Mouse (Mus musculus) monocyte, adult 5-6 weeks (primary cell): ENCODE results near the gene 1700013H16Rik. TPM values are rescaled to one million over a fixed set of nuclear protein-coding genes. Genes with fewer than 3 reads are reported as not detected.
"Not testable (repeated sequence)": the region's sequence is repeated elsewhere in the genome, so short reads cannot be mapped to it uniquely, and the experiment has no call there.

Source experiments
- ATAC-seq: fragments of 153-309, 156-312 bp; replicated peaks from 2 replicates; pipeline ENCODE4 v1.8.0; 2017; ENCODE audit warnings: mild to moderate bottlenecking; ENCODE audit not compliant: low TSS enrichment, insufficient number of reproducible peaks, severe bottlenecking, poor library complexity, low FRiP score
- total RNA-seq: library from RNA; stranded (forward); fragments of 200-1000, 200-491, 200-594 nt; gene quantifications from 3 replicates; pipeline ENCODE4 v1.2.3, GENCODE M21; 2017

1700013H16Rik gene
- total RNA-seq: not detected in 3 replicates

DNA sequence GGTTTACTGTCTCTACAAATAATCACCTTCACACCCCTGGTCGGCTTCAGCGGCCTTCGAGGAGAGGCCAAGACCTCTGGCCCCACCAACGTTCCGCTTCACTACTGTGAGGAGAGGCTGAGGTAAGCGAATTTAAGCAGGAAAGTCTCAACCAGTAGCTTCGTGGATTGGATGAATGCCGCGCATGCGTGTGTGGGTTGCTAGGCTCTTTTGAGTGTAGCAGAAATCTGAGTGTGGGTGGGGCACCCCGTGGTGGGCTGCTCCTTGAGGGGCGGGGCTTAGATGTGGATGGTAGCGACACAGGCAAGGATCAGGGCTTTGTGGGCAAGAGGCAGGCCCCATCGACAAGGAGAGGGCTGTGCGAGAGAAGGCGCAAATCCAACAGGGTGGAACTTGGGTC, at the start of gene 1700013H16Rik:
Gene 1700013H16Rik (minus strand): TSS at position 96 of the 400 bp plus-strand sequence.
- no peak for ATAC-seq

DNA sequence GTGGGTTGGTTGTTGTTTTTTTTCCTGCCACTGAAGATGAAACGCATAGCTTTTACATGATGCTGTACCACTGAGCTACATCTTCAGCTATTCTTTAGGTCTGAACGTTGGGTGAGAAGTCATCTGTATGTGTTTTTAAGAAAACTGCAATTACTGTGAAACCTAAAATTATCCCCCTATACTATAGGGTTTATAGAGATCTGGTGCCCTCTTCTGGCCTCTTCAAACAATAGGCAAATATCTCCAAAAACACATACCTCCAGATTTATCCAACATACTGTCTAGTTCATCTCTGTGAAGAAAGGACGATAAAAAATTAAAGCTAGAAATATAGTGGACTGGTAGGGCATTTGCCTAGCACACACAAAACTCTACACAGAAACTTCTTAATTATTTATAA, 41.4 kb upstream of the 1700013H16Rik start:
- ATAC-seq: no peak

DNA sequence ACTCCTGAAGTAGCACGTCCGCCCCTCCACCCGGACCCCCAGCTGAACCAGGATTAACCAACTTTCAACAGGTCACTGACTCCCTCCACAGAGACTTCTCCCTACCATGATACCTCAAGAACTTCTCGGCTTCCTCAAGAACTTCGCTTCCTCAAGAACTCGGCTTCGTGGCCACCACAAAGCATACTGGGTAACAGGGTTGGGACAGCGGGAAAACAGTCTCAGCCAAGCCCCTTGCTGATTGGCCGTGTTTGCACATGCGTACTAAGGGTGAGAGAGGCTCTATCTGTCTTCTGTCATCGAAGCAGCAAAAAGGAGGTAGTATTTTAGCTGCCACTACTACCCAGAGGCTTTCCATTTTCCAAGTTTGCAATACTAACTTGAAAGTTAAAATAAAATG, 39.9 kb upstream of the 1700013H16Rik start, which contains the start of gene Xlr:
Gene Xlr (minus strand): TSS at position 188 of the 400 bp plus-strand sequence.
- not testable (repeated sequence) for ATAC-seq

DNA sequence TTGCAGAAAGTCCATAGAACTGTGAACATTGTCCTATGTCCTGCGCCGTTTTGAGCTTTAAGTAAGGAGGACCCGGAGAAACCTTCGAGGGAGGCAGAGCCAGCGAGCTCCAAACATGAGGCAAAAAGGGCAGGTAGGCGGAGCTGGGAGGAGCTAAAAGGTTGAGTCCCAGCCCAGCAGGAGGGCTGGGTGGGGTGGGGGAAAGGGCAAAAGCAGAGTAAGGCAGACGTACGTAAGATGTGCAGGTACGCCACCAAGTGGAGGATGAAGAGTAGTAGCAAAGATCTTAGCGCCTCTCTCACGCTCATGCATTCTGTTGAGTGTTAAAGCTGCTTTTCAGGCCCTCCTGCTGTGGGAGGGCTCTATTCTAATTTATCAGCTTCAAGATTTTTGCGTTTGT, 18.6 kb upstream of the 1700013H16Rik start, which contains the start of gene Zfp36l3:
Gene Zfp36l3 (minus strand): TSS at position 119 of the 400 bp plus-strand sequence.
- ATAC-seq: no peak

DNA sequence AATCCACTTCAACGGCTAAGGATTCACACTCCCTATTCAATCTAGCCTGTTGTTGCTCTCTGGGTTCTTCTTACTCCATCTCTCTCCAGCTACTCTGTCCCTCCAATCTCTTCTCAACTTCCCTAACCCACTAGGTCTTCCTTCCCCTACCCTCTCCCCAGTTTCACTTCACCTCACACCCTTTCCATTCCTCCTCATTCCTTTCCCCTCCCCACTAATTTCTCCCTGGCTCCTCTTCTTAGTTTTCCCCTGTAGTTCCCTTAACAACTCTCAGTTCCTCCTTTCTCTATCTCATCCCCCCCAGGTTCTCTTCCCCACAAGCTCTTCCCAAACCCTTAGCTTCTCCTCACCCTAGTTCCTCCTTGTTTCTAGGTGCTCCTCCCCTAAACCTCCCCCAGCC, 4.8 kb downstream of the 1700013H16Rik start:
- ATAC-seq: no peak

DNA sequence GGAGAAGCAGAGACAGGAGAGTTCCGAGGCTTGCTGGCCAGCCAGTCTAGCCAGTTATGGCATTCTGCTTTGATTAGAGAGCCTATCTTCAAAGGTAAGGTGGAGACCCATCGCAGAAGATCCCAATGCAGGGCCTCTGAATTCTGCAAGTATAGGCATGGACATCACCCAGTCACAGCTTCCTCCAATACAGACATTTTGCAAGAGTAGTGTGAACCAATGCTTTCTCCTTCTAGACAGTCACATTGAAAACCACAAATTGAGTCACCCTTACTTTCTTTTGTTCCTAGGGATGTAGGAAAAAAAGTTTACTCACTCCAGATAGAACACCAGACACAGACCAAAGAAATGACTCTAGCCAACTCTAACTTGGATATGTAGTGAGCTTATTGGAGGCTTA, 28.7 kb downstream of the 1700013H16Rik start:
- ATAC-seq: no peak

DNA sequence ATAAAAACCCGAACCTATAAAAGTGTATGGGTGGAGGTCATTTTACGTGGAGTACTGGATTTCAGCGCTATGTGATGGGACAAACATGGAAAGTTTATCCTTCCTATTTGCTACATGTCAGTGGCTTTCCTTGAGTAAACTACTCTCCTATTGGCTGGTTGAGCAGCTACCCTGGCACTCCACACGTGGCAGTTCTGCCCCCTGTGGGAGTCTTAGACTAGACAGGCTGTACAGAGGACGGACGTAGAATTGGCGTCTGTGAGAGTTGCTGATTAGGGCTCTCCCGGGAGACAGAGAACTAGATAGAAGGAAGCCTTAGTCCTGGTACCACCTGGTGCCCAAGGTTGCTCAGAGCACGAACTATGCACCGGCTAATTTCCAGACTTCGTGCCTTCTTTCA, 33.0 kb downstream of the 1700013H16Rik start, which contains the start of gene 4930502E18Rik:
Gene 4930502E18Rik (plus strand): TSS at position 231 of the 400 bp plus-strand sequence.
- ATAC-seq: no peak

DNA sequence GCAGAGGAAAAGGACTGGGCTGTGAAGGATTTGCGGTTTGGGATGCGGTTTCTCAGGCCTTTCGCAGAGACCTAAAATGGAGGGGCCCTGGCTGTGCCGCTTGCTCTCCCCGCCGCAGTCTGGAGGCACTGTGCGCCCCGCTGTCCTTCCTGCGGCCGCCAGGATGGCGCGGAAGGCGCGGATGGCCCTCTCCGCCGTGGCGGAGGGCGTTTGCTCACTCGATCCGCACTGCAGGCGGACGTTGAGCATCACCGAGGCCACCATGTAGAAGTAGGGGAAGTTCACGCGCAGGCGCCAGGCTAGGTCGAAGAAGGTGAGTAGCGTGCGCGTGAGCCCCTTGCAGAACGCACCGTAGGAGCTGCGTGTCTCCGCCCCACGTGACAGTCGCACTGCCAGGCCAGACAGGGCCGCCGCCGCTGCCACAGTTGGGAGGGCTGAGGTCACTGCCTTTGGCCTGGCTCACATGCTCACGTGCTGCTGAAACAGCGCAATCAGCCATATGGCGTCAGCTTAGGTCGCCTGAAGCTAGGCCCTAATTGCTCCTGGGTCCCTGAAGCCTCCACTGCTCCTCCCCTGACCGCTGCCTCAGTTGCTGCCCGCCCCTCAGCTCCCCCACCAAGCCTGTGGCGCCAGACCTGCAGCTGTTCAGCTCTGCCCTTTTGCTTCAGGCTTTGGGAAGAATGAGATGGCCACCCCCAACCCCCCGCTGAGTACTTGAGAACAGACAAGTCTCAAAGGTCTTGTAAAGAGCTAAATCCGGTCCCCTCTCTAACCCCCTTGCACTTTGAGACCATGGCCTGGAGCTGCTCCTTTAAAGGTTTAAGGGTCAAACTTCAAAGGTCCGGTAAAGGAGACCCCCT, 41.1 kb downstream of the 1700013H16Rik start:
- ATAC-seq: no peak

DNA sequence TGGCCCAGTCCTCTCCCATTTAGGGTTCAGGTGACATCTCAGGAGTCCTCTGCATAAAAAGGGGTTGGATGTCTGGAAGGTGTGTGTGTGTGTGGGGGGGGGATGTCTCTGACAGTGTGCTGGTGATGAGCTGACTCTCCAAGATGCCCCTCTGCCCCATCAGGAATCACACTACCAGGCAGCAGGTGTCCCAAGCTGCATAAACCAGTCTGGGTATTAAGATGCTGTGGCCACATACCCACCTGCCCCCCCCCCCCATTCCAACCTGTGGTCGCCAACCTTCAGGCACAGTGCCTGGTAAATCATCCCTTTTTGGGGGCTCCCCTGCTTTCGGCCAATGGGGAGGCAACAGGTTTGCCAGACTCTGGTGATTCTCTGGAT, 41.7 kb downstream of the 1700013H16Rik start:
- ATAC-seq: no peak

DNA sequence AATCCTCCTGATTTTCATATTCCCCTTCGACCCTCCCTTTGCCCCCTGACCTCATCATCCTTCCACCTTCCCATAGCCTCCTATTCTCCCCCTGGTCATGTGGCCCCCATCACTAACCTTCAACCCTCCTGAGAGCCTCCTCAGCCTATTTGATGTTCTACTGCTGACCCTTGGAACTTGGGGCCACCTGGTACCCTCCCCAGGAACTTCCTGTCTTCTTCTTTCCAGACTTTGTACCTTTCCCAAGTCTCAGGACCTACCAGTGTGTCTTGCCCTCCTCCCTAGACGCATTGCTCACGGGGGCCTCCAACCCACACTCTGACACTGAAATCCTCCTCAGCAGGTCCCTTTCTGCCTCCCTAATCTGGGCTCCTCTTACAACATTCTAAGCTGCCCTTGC, 55.0 kb downstream of the 1700013H16Rik start:
- no peak for ATAC-seq

DNA sequence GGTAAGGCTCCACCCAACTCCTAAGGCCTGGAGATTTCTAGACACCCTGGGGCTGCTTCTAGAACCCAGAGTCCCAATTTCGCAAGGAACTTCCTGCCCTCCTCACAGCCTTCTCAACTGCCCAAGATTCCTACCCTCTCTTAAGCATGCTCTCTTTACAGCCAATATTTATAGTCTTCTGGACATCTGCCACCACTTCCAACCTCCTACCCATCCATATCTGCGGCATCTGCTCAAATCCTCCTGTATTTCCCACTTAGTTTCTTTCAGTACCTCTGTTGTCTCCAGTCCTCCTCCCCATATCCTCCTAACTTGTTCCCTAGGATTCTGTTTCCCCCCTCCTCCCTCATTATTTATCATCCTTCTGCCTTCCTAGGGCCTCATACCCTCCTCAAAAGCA, 58.4 kb downstream of the 1700013H16Rik start:
- no peak for ATAC-seq

DNA sequence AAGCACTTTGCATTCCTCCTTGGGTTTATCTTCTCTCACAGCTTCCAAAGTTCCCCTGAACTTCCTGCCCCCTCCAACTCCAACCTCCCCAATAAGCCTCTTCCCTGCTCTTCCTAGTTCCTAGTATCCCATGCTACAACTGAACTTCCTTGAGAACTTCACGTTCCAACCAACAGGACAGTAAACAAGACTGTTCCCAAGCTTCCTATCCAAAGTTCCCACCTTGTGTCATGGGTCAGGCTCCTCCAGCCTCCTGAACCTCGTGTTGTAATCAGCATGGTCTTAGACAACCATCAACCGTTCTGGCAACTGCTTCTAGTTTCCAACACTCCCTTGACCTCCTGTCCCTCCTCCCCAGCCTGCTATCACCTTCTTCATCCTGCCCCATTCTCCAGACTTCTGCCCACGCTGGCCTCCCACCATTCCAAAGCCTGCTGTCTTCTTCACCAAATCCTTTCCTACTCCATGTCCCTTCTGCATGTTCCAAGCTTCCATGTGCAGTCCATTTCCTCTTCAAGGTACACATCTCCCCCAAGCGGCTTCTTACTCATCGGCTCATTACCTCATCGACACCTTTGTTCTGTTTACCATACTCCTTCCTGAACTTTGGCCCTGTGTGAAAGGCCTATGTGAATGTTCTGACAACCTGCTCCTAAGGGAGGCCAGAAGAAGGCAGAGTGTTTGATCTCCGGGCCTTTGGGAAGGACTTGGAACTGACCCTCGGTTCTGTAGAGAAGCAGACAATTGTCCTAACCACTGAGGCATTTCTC, 63.4 kb downstream of the 1700013H16Rik start:
- no peak for ATAC-seq

DNA sequence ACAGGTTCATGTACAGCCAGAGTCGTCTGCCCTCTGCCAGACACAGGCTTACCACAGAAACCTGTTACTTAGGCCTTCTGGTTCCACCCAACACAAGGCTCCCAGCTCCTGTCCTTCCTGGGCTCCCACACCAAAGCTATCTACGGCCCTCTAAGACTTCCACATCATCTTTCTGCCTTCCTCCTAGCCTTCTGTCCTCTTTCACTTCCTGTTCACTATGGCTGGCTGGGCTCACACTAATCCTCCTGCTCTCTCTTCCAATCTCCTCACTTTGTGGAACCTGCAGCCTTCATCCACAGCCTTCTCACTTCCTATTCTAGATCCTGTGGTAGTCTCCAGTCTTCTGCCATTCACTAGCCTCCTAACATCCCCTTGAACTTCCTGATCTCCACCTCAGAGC, 64.5 kb downstream of the 1700013H16Rik start:
- no peak for ATAC-seq

Other genes with a start within 250 kb of the 1700013H16Rik start
- gene Rtl8c, start 149.8 kb downstream of the 1700013H16Rik start, total RNA-seq: 3.0 TPM in 1 of 3 replicates, not detected in the others
- not detected in 3 replicates for gene Gm14597, start 148.9 kb downstream of the 1700013H16Rik start, total RNA-seq
- 1.2 to 1.7 TPM (median 1.6 TPM) in 3 replicates for gene Rtl8a, start 114.1 kb downstream of the 1700013H16Rik start, total RNA-seq
- 0.96 to 4.9 TPM (median 1.9 TPM) in 3 replicates for gene Rtl8b, start 87.4 kb downstream of the 1700013H16Rik start, total RNA-seq
- gene 4930502E18Rik, start 33.0 kb downstream of the 1700013H16Rik start, total RNA-seq: not detected in 3 replicates
- not detected in 3 replicates for gene Zfp36l3, start 18.6 kb upstream of the 1700013H16Rik start, total RNA-seq
- 1.9 to 3.0 TPM in 2 of 3 replicates, not detected in the other for gene Xlr, start 39.9 kb upstream of the 1700013H16Rik start, total RNA-seq